Mouse (Mus musculus) activated CD4-positive, CD25-positive, alpha-beta regulatory T cell, adult 9 weeks (primary cell): ENCODE results near the gene Pde6b. TPM values are rescaled to one million over a fixed set of nuclear protein-coding genes. Genes with fewer than 3 reads are reported as not detected.

Experiments used
- polyA plus RNA-seq: library from polyadenylated mRNA; unstranded; fragments of 100-300 nt; shearing (Covaris generic); gene quantifications from one replicate; pipeline ENCODE4 v1.2.1, GENCODE M21; 2017

The Pde6b gene
- 2.9 TPM for polyA plus RNA-seq

DNA sequence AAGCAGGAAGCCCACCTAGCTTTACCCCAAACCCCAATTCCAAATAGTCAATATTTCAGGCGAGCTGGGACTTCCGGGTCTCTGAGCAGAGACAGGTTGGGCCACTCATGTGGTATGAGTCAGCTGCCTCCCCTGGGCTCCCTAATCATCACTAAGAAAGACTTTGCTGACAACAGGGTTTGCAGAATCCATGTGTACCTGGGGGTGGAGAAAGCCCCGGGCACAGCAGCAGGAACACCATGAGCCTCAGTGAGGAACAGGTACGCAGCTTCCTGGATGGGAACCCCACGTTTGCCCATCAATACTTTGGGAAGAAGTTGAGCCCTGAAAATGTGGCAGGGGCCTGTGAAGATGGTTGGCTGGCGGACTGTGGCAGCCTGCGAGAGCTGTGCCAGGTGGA lies at the start of gene Pde6b:
Gene Pde6b, plus strand, starts transcription at position 191 of the 400 bp plus-strand sequence.

DNA sequence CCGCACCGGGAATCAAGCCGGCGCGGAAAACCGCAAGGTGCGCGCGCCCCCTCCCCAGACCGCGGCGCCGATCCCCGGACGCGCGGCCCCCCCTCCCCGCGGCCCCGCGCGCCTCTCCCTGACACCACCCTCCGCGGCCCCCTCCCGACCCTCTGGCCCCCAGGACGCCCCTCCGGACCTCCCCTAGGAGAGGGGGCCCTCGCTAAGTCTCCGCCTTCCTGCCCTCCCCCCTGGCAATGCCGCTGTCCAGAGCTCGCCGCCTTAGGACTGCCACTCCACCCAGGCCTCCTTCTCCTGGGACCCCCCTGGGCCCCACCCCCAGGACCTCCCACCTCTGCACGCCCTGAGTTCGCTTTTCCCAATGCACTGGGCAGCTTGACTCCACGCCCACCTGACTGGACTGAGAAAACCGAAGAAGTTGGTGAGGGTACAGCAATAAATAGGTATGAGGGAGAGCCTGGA lies 20.3 kb upstream of the Pde6b start, which contains the start of gene Gm42517:
Gene Gm42517, minus strand, starts transcription at position 52 of the 462 bp plus-strand sequence.

DNA sequence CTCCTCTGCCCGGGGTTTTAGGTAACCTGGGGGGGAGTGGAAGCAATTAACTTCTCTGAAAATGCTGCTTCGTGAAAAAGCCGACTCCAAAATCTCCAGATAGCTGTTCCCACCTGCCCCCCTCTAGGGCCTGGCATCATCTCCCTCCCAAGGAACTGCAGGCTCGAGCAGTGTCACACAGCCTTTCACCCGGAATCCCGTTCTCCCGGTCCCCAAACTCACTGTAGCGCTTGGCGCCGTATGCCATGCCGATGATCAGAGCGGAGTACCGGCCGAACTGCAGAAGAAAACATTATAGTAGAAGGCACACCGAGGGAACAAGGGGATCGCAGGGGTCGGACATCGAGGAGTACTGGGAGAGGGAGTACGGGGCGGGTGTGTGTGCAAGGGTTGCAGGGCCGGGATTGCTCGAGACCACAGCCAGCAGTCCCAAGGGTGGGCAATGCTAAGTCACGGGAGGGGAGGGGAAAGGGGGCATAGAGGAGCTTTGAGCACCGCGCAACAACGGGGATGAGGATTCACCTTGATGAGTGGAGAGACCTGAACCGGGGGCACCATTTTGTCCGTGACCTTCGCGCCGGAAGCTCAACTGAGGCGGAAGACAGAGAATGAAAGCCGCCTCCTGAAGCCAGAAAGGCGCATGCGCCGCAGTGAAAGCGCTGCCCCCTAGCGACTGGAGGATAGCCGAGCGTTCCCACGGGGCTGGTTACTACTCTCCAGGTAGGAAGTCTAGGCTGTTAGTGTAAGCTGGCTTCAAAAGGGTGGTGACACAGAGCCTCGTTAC lies 45.8 kb downstream of the Pde6b start, which contains the start of gene Atp5k:
Gene Atp5k, minus strand, starts transcription at position 645 of the 784 bp plus-strand sequence.

DNA sequence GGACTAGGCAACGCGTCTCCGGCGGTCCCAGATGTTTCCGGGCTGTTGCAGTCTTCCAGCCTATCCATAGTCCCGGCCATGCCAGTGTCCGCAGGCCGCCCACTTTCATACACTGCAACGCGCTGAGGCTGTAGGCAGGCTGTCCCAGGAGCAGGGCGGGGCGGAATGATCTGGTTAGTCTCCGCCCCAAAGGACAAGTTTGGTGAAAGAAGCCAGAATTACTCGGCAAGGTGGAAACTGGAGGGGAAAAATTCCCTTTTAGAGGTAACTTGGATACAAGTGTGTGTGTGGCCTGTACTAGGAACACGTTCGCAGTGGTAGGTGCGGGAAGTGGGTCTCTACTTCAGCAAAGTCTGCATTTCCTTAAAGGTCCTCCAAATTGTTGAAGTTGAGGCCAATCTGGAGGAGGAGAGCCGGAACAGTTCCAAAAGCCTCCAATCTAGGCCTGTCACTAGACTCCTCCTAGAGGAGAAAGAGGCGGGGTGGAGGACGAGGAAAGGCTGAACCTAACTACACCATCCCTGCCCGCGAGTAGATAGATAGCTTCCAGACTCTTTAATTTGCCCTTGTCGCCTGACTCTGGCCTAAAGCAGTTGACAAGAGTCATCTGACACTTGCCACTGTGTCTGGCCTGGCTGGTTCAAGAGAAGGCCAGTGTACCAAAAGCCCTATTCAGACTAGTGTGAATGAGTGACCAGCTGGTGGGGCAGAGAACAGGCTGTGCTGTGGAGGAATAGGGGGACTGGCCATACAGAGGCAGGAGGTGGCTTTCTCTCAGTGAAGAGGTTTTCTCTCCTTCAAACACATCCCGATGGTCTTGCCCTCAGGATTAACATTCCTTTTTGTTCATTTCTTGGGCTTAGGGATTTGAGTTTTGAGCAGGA lies 60.8 kb downstream of the Pde6b start, which contains the start of gene Mfsd7a:
Gene Mfsd7a, minus strand, starts transcription at position 107 of the 884 bp plus-strand sequence.

GRCm38 (mm10) chr5:108461082-108462065 lies 73.2 kb downstream of the Pde6b start, which contains the start of gene Pcgf3:
TSS of gene Pcgf3 (plus strand) at chr5:108461232.

Other genes starting within 250 kb of the Pde6b start
- gene Dr1, start 119.5 kb upstream of the Pde6b start, polyA plus RNA-seq: 38.4 TPM
- gene Pigg, start 75.8 kb upstream of the Pde6b start, polyA plus RNA-seq: 6.0 TPM
- not detected for gene Gm42517, start 20.5 kb upstream of the Pde6b start, polyA plus RNA-seq
- 197 TPM for gene Atp5k, start 46.1 kb downstream of the Pde6b start, polyA plus RNA-seq
- not detected for gene Mfsd7a, start 60.5 kb downstream of the Pde6b start, polyA plus RNA-seq
- 16.6 TPM for gene Pcgf3, start 72.8 kb downstream of the Pde6b start, polyA plus RNA-seq
- gene Cplx1, start 161.6 kb downstream of the Pde6b start, polyA plus RNA-seq: not detected
- 153 TPM for gene Gak, start 241.4 kb downstream of the Pde6b start, polyA plus RNA-seq
- 42.7 TPM for gene Tmem175, start 241.4 kb downstream of the Pde6b start, polyA plus RNA-seq